Mouse (Mus musculus) Patski (cell line): ENCODE measurements around the gene Srd5a1. TPM values are rescaled to one million over a fixed set of nuclear protein-coding genes. Genes with fewer than 3 reads are reported as not detected.

Experiments
- ATAC-seq: fragments of 100-300 bp; one replicate; pipeline ENCODE4 v1.8.0; 2021
- CTCF ChIA-PET: fragments of 350-600 bp; sonication (Branson Sonifier 250); formaldehyde crosslinking; loops from one replicate; lab custom pipeline; 2022; ENCODE audit warnings: inconsistent platforms; lab: Charles Lee
- POLR2A ChIA-PET: fragments of 350-600 bp; sonication (Branson Sonifier 250); formaldehyde crosslinking; loops from one replicate; lab custom pipeline; 2022; ENCODE audit warnings: antibody characterized with exemption, inconsistent platforms; lab: Charles Lee
- DNase-seq: peaks from one replicate; pipeline ENCODE4 v3.0.0-alpha.2; 2011; ENCODE audit warnings: low read depth, low spot score
- H3K27me3 ChIP-seq: fragments of 371-371 bp; one replicate; pipeline ENCODE4 v1.5.1; 2021
- CTCF ChIP-seq: fragments of 100-300 bp; IDR thresholded peaks from one replicate; pipeline ENCODE4 v1.5.1; 2021
- in situ Hi-C: fragments of 300-500 bp; cut with MboI; formaldehyde crosslinking; loops from 3 replicates; pipeline ENCODE4 v1.11.1; 2018; ENCODE audit warnings: low pct_unique_long_range_greater_than_20kb, mixed read lengths
- polyA plus RNA-seq: library from polyadenylated mRNA; unstranded; gene quantifications from one replicate; pipeline ENCODE4 v1.2.3, GENCODE M21; 2021

The Srd5a1 gene
- polyA plus RNA-seq, 1 experiment from 2014 or later = 122 TPM

- no peak for DNase-seq
- no peak for TF ChIP-seq CTCF
- ATAC-seq = no peak
- POLR2A ChIA-PET = no interaction called here
- in situ Hi-C loops = loop anchor here (25.0 kb wide), 1 partner anchor 1051 kb away; no protein-coding TSS in a partner anchor
- no peaks in the 10 kb centered on the region for H3K27me3 ChIP-seq
- CTCF ChIA-PET = no interaction called here
These were observed 75.2 kb downstream of the Srd5a1 start for GRCm38 (mm10) chr13:69536021-69536420.

- TF ChIP-seq CTCF = no peak
- no peaks in the 10 kb centered on the region for H3K27me3 ChIP-seq
- DNase-seq = peak; percentile 62
- POLR2A ChIA-PET = no interaction called here
- in situ Hi-C loops = loop anchor here (25.0 kb wide), 1 partner anchor 1052 kb away; no protein-coding TSS in a partner anchor
- ATAC-seq = peak; percentile 61
- CTCF ChIA-PET = no interaction called here
These were observed 76.3 kb downstream of the Srd5a1 start for GRCm38 (mm10) chr13:69534654-69535551.

GRCm38 (mm10) chr13:69534334-69534653, 76.9 kb downstream of the Srd5a1 start, which contains the start of gene Tent4a:
Gene Tent4a, minus strand, starts transcription at chr13:69534617.
- DNase-seq (no peak), ATAC-seq (peak; percentile 82)
- ChIA-PET CTCF (no interaction called here), POLR2A (no interaction called here)
- no peak for TF ChIP-seq CTCF
- in situ Hi-C loops = loop anchor here (25.0 kb wide), 1 partner anchor 1053 kb away; no protein-coding TSS in a partner anchor
- no peaks in the 10 kb centered on the region for H3K27me3 ChIP-seq

GRCm38 (mm10) chr13:69533405-69534333, 77.6 kb downstream of the Srd5a1 start, which contains the start of gene Nsun2:
Gene Nsun2, plus strand, starts transcription at chr13:69533746.
- no peak for TF ChIP-seq CTCF
- ChIA-PET CTCF (no interaction called here), POLR2A (no interaction called here)
- in situ Hi-C loops = loop anchor here (25.0 kb wide), 1 partner anchor 1054 kb away; no protein-coding TSS in a partner anchor
- no peaks in the 10 kb centered on the region for H3K27me3 ChIP-seq
- ATAC-seq = peak; percentile 28
- no peak for DNase-seq

- DNase-seq = no peak
- no peaks in the 10 kb centered on the region for H3K27me3 ChIP-seq
- ChIA-PET POLR2A (no interaction called here), CTCF (no interaction called here)
- no peak for TF ChIP-seq CTCF
- no peak for ATAC-seq
- in situ Hi-C loops = loop anchor here (25.0 kb wide), 1 partner anchor 1054 kb away; no protein-coding TSS in a partner anchor
These were observed 78.3 kb downstream of the Srd5a1 start for GRCm38 (mm10) chr13:69532893-69533404.

GRCm38 (mm10) chr13:69532101-69532892, 78.9 kb downstream of the Srd5a1 start:
- no peak for ATAC-seq
- DNase-seq = no peak
- H3K27me3 ChIP-seq = no peaks in the 10 kb centered on the region
- in situ Hi-C loops = loop anchor here (25.0 kb wide), 1 partner anchor 1055 kb away; no protein-coding TSS in a partner anchor
- no peak for TF ChIP-seq CTCF
- ChIA-PET CTCF (interaction anchor here (2.6 kb wide), 1 partner anchor 22 kb away, joined by 17 read pairs; no protein-coding TSS in a partner anchor), POLR2A (no interaction called here)

GRCm38 (mm10) chr13:69531431-69531830, 79.8 kb downstream of the Srd5a1 start:
- H3K27me3 ChIP-seq = no peaks in the 10 kb centered on the region
- POLR2A ChIA-PET = interaction anchor here (1.0 kb wide), 1 partner anchor 13 kb away, joined by 3 read pairs; no protein-coding TSS in a partner anchor
- in situ Hi-C loops = loop anchor here (25.0 kb wide), 1 partner anchor 1056 kb away; no protein-coding TSS in a partner anchor
- TF ChIP-seq CTCF = no peak
- CTCF ChIA-PET = interaction anchor here (2.6 kb wide), 1 partner anchor 21 kb away, joined by 17 read pairs; no protein-coding TSS in a partner anchor
- no peak for DNase-seq
- no peak for ATAC-seq

GRCm38 (mm10) chr13:69530951-69531350, 80.3 kb downstream of the Srd5a1 start:
- no peak for TF ChIP-seq CTCF
- DNase-seq = no peak
- in situ Hi-C loops = loop anchor here (25.0 kb wide), 1 partner anchor 1056 kb away; no protein-coding TSS in a partner anchor

GRCm38 (mm10) chr13:69530156-69530555, 81.1 kb downstream of the Srd5a1 start:
- ATAC-seq (no peak), DNase-seq (no peak)
- in situ Hi-C loops = loop anchor here (25.0 kb wide), 1 partner anchor 1057 kb away; no protein-coding TSS in a partner anchor
- ChIA-PET POLR2A (no interaction called here), CTCF (interaction anchor here (0.8 to 2.6 kb wide), 2 partner anchors 20 to 71 kb away, joined by 3 to 17 read pairs; no protein-coding TSS in a partner anchor)
- no peaks in the 10 kb centered on the region for H3K27me3 ChIP-seq
- no peak for TF ChIP-seq CTCF

More at GRCm38 (mm10) chr13:69530951-69531350, 80.3 kb downstream of the Srd5a1 start:
- ChIA-PET CTCF (interaction anchor here (0.8 to 2.6 kb wide), 2 partner anchors 21 to 71 kb away, joined by 3 to 17 read pairs; no protein-coding TSS in a partner anchor), POLR2A (interaction anchor here (1.0 kb wide), 1 partner anchor 13 kb away, joined by 3 read pairs; no protein-coding TSS in a partner anchor)
- no peaks in the 10 kb centered on the region for H3K27me3 ChIP-seq
- no peak for ATAC-seq
